Mouse (Mus musculus) neural tube, embryonic 12.5 days (tissue): ENCODE measurements around the gene Tmem208. TPM values are rescaled to one million over a fixed set of nuclear protein-coding genes. Genes with fewer than 3 reads are reported as not detected.

Experiments
- ATAC-seq: fragments of 200-750 bp; cut with Nextera tagmentation; 2 replicates; pipeline ENCODE4 v1.8.0; 2017; ENCODE audit warnings: low read depth, mild to moderate bottlenecking, moderate TSS enrichment, moderate library complexity; ENCODE audit not compliant: low FRiP score
- H3K27ac ChIP-seq: fragments of 300-500 bp; sonication (generic); 2 replicates; pipeline ENCODE4 v1.5.1; 2016
- H3K27me3 ChIP-seq: fragments of 300-500 bp; sonication (generic); replicated peaks from 2 replicates; pipeline ENCODE4 v1.6.1; 2016; ENCODE audit warnings: mild to moderate bottlenecking
- H3K36me3 ChIP-seq: fragments of 300-500 bp; sonication (generic); 2 replicates; pipeline ENCODE4 v1.6.1; 2016; ENCODE audit warnings: mild to moderate bottlenecking
- H3K4me1 ChIP-seq: fragments of 300-500 bp; sonication (generic); 2 replicates; pipeline ENCODE4 v1.6.1; 2016
- H3K4me2 ChIP-seq: fragments of 300-500 bp; sonication (generic); replicated peaks from 2 replicates; pipeline ENCODE4 v1.6.1; 2016; ENCODE audit warnings: mild to moderate bottlenecking
- H3K4me3 ChIP-seq: fragments of 300-500 bp; sonication (generic); 2 replicates; pipeline ENCODE4 v1.5.1; 2016
- H3K9ac ChIP-seq: fragments of 300-500 bp; sonication (generic); 2 replicates; pipeline ENCODE4 v1.6.1; 2016; ENCODE audit warnings: mild to moderate bottlenecking
- H3K9me3 ChIP-seq: fragments of 300-500 bp; sonication (generic); 2 replicates; pipeline ENCODE4 v1.6.1; 2016; ENCODE audit warnings: mild to moderate bottlenecking
- WGBS: fragments of 180-500 bp; shearing (Covaris S2); methylation state at CpG from one replicate; pipeline ENCODE4 v1.1.7; 2016; 5-methylcytosine and 5-hydroxymethylcytosine counted together
- polyA plus RNA-seq: library from polyadenylated mRNA; unstranded; fragments of >200 nt; fragmentation: Nextera tagmentation; extraction: Ambion mirVana; gene quantifications from 2 replicates; pipeline ENCODE4 v1.2.1, GENCODE M21; 2016

The Tmem208 gene
- polyA plus RNA-seq, 1 experiment from 2014 or later = 112 TPM

DNA sequence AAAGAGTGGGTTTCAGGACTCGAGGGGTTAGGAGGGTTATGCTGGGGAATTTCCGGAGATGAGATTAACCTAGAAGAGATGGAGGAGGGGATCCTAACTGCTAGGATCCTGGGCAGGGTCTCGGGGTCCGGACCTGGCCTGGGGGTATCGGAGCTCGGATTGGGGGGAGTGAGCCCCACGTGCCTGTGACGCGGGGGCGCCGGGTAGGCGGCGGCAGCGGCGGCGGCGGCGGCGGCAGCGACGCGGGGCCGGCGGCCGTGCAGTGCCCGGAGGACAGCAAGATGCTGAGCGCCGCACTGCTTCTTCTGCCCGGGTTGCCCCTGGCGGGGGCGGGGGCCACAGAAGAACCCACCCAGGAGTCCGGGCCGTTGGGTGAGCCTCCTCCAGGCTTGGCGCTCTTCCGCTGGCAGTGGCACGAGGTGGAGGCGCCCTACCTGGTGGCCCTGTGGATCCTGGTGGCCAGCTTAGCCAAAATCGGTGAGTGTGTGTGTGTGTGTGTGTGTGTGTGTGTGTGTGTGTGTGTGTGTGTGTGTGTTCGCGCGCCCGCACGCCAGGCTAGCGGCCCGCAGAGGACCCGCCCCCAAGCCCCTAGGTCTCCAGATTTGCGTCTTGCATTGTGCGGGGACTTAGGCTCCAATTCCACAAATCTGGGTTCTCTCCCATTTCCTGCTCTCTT lies 23.1 kb downstream of the Tmem208 start:
- Histone ChIP-seq H3K27ac (no peak overlapping the region), H3K9ac (peak overlapping the region; percentile 82), H3K36me3 (no peaks in the 10 kb centered on the region), H3K4me1 (peaks cover 35% of the 10 kb centered on the region), H3K9me3 (no peaks in the 10 kb centered on the region), H3K4me2 (peak overlapping the region; percentile 98), H3K4me3 (peak overlapping the region; percentile 64), H3K27me3 (peaks cover 13% of the 10 kb centered on the region; the same call in 1 of the 2 replicates)
- ATAC-seq = peak; percentile 35
- WGBS = under 1% methylated on average over 37 of the region's 48 CpGs

GRCm38 (mm10) chr8:105350186-105350585 lies 24.0 kb downstream of the Tmem208 start:
- 42% methylated on average over 7 of the region's 7 CpGs for WGBS
- Histone ChIP-seq H3K27ac (no peak overlapping the region), H3K4me2 (peak overlapping the region; percentile 98), H3K4me3 (no peak overlapping the region), H3K27me3 (peaks cover 13% of the 10 kb centered on the region; the same call in 1 of the 2 replicates), H3K36me3 (no peaks in the 10 kb centered on the region), H3K9me3 (no peaks in the 10 kb centered on the region), H3K4me1 (peaks cover 34% of the 10 kb centered on the region), H3K9ac (no peak overlapping the region)
- ATAC-seq = no peak

DNA sequence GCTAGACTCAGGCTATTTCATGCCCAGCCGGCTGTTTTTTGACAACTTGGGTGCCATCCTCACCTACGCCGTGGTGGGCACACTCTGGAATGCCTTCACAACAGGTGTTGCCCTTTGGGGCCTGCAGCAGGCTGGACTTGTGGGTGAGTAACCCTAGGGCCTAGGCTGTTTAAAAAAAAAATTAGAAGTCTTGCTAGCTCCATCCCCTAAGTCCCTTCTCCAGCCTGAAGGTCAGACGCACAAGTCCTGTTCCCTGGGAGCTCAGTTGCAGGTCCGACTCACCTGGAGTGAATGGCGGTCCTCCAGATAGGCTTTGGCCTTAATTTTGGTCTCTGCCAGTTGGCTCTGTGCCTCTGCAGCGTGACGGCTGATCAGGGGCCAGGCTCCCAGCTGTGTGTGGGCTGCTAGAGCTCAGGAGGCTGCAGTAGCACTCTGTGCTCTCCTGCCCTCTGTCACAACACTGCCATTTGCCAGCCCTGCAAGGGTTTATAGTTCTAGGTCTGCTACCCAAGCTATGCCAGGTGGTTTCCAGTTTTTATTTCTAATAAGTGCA lies 27.5 kb downstream of the Tmem208 start:
- no peaks in the 10 kb centered on the region for H3K9me3 ChIP-seq
- no peak overlapping the region for H3K9ac ChIP-seq
- no peak overlapping the region for H3K27ac ChIP-seq
- WGBS = 80% methylated on average over 8 of the region's 8 CpGs
- 0 out of 2 replicates have a peak, but pooled peaks cover 6% of the 10 kb centered on the region for H3K36me3 ChIP-seq
- no peak overlapping the region for H3K4me3 ChIP-seq
- no peak overlapping the region for H3K4me2 ChIP-seq
- H3K4me1 ChIP-seq = peaks cover 16% of the 10 kb centered on the region
- no peaks in the 10 kb centered on the region for H3K27me3 ChIP-seq
- no peak for ATAC-seq

- H3K27me3 ChIP-seq = no peaks in the 10 kb centered on the region
Measured at GRCm38 (mm10) chr8:105354549-105354948, 28.4 kb downstream of the Tmem208 start.

GRCm38 (mm10) chr8:105355179-105356024 lies 29.2 kb downstream of the Tmem208 start:
- Histone ChIP-seq H3K9ac (no peak overlapping the region), H3K9me3 (no peaks in the 10 kb centered on the region), H3K4me2 (no peak overlapping the region), H3K4me1 (peaks cover 3% of the 10 kb centered on the region; the same call in 1 of the 2 replicates), H3K4me3 (no peak overlapping the region), H3K27me3 (no peaks in the 10 kb centered on the region), H3K36me3 (0 out of 2 replicates have a peak, but pooled peaks cover 6% of the 10 kb centered on the region), H3K27ac (no peak overlapping the region)
- ATAC-seq = no peak
- 67% methylated on average over 26 of the region's 26 CpGs for WGBS

More at GRCm38 (mm10) chr8:105354549-105354948, 28.4 kb downstream of the Tmem208 start:
- Histone ChIP-seq H3K4me2 (no peak overlapping the region), H3K4me1 (peaks cover 11% of the 10 kb centered on the region), H3K27ac (no peak overlapping the region), H3K9me3 (no peaks in the 10 kb centered on the region), H3K9ac (no peak overlapping the region), H3K36me3 (0 out of 2 replicates have a peak, but pooled peaks cover 6% of the 10 kb centered on the region), H3K4me3 (no peak overlapping the region)
- no peak for ATAC-seq
- WGBS = 81% methylated on average over 4 of the region's 4 CpGs

DNA sequence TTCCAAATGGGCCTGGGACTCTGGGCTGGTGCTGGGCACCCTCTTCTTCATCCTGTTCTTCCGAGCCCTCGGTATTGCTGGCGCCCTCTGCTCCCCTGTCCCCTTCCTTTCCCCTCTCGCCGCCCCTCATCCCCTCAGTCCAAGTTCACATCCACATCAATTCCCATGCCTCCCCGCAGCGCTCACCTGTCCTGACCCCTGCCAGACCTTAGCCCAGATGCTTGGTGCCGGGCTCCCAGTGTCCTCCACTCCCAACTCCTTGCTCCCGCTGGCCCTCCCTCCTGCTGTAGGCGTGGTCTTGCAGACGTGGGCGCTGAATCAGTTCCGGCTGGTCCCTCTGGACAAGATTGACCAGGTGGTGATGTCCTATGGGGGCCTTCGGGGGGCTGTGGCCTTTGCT lies 30.5 kb downstream of the Tmem208 start:
- Histone ChIP-seq H3K4me3 (no peak overlapping the region), H3K4me1 (no peaks in the 10 kb centered on the region), H3K9ac (no peak overlapping the region), H3K36me3 (0 out of 2 replicates have a peak, but pooled peaks cover 6% of the 10 kb centered on the region), H3K27me3 (no peaks in the 10 kb centered on the region), H3K9me3 (no peaks in the 10 kb centered on the region), H3K27ac (no peak overlapping the region), H3K4me2 (no peak overlapping the region)
- WGBS = 88% methylated on average over 14 of the region's 14 CpGs
- ATAC-seq = no peak

DNA sequence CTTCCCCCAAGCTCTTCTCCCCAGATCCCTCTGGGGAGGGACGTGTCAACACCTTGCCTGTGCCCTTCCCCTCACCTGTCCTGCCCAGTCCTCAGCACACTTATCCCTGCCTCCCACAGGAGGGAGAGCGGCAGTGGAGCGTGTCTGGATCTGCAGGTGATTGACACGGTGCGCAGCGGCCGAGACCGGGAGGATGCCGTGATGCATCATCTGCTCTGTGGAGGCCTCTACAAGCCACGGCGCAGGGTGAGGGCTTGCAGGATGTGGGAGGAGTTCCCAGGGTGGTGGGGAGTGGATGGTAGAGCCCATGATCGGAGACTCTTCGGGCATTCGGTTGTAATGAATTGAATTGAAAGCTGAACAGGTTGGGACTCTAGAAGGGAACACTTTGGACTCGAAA lies 33.1 kb downstream of the Tmem208 start:
- H3K36me3 ChIP-seq = 0 out of 2 replicates have a peak, but pooled peaks cover 6% of the 10 kb centered on the region
- no peaks in the 10 kb centered on the region for H3K4me1 ChIP-seq
- H3K9me3 ChIP-seq = no peaks in the 10 kb centered on the region
- WGBS = 75% methylated on average over 15 of the region's 15 CpGs
- H3K27ac ChIP-seq = no peak overlapping the region
- ATAC-seq = no peak
- H3K9ac ChIP-seq = no peak overlapping the region
- H3K4me3 ChIP-seq = no peak overlapping the region
- H3K27me3 ChIP-seq = no peaks in the 10 kb centered on the region
- H3K4me2 ChIP-seq = no peak overlapping the region

- H3K9me3 ChIP-seq = no peaks in the 10 kb centered on the region
- no peak overlapping the region for H3K27ac ChIP-seq
- no peak for ATAC-seq
- no peak overlapping the region for H3K4me3 ChIP-seq
- H3K9ac ChIP-seq = no peak overlapping the region
- 0 out of 2 replicates have a peak, but pooled peaks cover 6% of the 10 kb centered on the region for H3K36me3 ChIP-seq
- 53% methylated on average over 4 of the region's 4 CpGs for WGBS
- H3K4me1 ChIP-seq = no peaks in the 10 kb centered on the region
- no peak overlapping the region for H3K4me2 ChIP-seq
- H3K27me3 ChIP-seq = no peaks in the 10 kb centered on the region
Measured at GRCm38 (mm10) chr8:105359646-105360045, 33.5 kb downstream of the Tmem208 start.

GRCm38 (mm10) chr8:105361751-105362702 lies 35.9 kb downstream of the Tmem208 start:
- H3K27ac ChIP-seq = no peak overlapping the region

GRCm38 (mm10) chr8:105367107-105367506 lies 41.0 kb downstream of the Tmem208 start:
- no peak overlapping the region for H3K4me2 ChIP-seq
- H3K9me3 ChIP-seq = no peaks in the 10 kb centered on the region
- 69% methylated on average over 2 of the region's 2 CpGs for WGBS
- H3K4me1 ChIP-seq = no peaks in the 10 kb centered on the region
- no peak overlapping the region for H3K4me3 ChIP-seq
- H3K36me3 ChIP-seq = peaks cover 10% of the 10 kb centered on the region
- H3K27me3 ChIP-seq = no peaks in the 10 kb centered on the region
- H3K27ac ChIP-seq = no peak overlapping the region
- no peak for ATAC-seq
- no peak overlapping the region for H3K9ac ChIP-seq

More at GRCm38 (mm10) chr8:105361751-105362702, 35.9 kb downstream of the Tmem208 start:
- no peaks in the 10 kb centered on the region; the same call in 1 of the 2 replicates for H3K36me3 ChIP-seq
- H3K4me1 ChIP-seq = no peaks in the 10 kb centered on the region
- H3K4me2 ChIP-seq = no peak overlapping the region
- no peak for ATAC-seq
- H3K27me3 ChIP-seq = no peaks in the 10 kb centered on the region
- no peak overlapping the region for H3K4me3 ChIP-seq
- H3K9me3 ChIP-seq = no peaks in the 10 kb centered on the region
- no peak overlapping the region for H3K9ac ChIP-seq
- 76% methylated on average over 12 of the region's 12 CpGs for WGBS

DNA sequence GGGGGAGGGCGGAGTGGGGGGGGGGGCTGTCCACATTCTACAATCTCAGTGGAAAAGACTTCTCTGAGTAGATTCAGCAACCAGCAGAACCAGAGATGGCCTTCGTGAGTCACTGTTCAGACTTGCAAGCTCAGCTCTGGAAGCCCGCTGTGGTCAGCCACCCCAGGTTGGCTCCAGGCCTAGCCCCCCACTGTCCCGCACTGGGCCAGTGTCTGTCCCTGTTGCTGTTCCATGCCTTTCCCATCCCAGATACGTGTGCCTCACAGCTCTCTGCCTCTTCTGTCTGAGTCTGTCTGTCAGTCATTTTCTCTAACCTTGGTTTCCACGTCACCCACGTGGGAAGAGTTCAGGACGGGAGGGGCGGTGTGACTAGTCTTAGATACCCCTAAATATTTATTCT lies 46.3 kb downstream of the Tmem208 start:
- H3K4me1 ChIP-seq = no peaks in the 10 kb centered on the region
- H3K36me3 ChIP-seq = peaks cover 10% of the 10 kb centered on the region; the same call in 1 of the 2 replicates
- H3K4me2 ChIP-seq = no peak overlapping the region
- no peaks in the 10 kb centered on the region; the same call in 1 of the 2 replicates for H3K9me3 ChIP-seq
- H3K27ac ChIP-seq = no peak overlapping the region
- ATAC-seq = no peak
- H3K27me3 ChIP-seq = no peaks in the 10 kb centered on the region
- 84% methylated on average over 9 of the region's 9 CpGs for WGBS
- H3K9ac ChIP-seq = no peak overlapping the region
- no peak overlapping the region for H3K4me3 ChIP-seq
